Mouse (Mus musculus) lung, adult 2 months (tissue): Measurements from ENCODE around the gene Casz1. TPM values are rescaled to one million over a fixed set of nuclear protein-coding genes. Genes with fewer than 3 reads are reported as not detected.

ENCODE experiments used
- DNase-seq: peaks from one replicate; pipeline ENCODE4 v3.0.0; 2022
- H3K4me1 ChIP-seq: fragments of 200-500 bp; 2 replicates; pipeline ENCODE4 v1.6.1; 2011; ENCODE audit warnings: low read length; ENCODE audit not compliant: control insufficient read depth, insufficient read depth
- H3K4me3 ChIP-seq: fragments of 200-500 bp; replicated peaks from 2 replicates; pipeline ENCODE3; 2011; ENCODE audit warnings: low read depth, mild to moderate bottlenecking, control low read depth, low read length; ENCODE audit errors: extremely low read depth
- CTCF ChIP-seq: fragments of 200-500 bp; IDR thresholded peaks from 2 replicates; pipeline ENCODE4 v1.5.1; 2011; ENCODE audit warnings: mild to moderate bottlenecking, low read length, control low read depth; ENCODE audit not compliant: insufficient read depth
- POLR2A ChIP-seq: fragments of 200-500 bp; IDR thresholded peaks from 2 replicates; pipeline ENCODE4 v1.6.1; 2011; ENCODE audit warnings: low read depth, mild to moderate bottlenecking, control low read depth, low read length, borderline replicate concordance; ENCODE audit errors: extremely low read depth
- WGBS: fragments of 180-500 bp; shearing (Covaris S2); methylation state at CpG from one replicate; pipeline ENCODE4 v1.1.7; 2018; 5-methylcytosine and 5-hydroxymethylcytosine counted together
- polyA plus RNA-seq: library from polyadenylated mRNA; depleted of rRNA; stranded (reverse); fragments of >200 nt; gene quantifications from 2 replicates; pipeline ENCODE4 v1.2.3, GENCODE M21; 2012

Casz1 gene
- polyA plus RNA-seq, 1 experiment, result 68.7 TPM

DNA sequence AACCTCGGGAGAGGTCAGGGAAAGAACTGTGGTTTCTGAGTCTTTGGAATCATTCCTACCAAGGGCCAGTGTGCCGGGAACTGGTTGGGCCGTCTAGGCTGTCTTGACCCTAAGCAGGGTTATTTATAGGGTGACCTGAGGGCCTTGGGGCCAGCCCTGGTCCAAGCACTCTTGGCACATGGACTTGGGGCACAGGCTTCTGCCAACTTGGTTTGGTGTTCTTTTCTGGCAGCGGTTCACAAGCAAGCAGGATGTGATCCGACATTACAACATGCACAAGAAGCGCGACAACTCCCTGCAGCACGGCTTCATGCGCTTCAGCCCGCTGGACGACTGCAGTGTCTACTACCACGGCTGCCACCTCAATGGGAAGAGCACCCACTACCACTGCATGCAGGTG lies 132.5 kb downstream of the Casz1 start:
- no peak for DNase-seq
- 0 out of 2 replicates have a peak, but pooled peaks have one; percentile 14 for TF ChIP-seq POLR2A
- TF ChIP-seq CTCF, result no peak
- Histone ChIP-seq H3K4me1 (peaks cover 33% of the 10 kb centered on the region), H3K4me3 (no peak overlapping the region)
- WGBS, result 46% methylated on average over 12 of the region's 12 CpGs

DNA sequence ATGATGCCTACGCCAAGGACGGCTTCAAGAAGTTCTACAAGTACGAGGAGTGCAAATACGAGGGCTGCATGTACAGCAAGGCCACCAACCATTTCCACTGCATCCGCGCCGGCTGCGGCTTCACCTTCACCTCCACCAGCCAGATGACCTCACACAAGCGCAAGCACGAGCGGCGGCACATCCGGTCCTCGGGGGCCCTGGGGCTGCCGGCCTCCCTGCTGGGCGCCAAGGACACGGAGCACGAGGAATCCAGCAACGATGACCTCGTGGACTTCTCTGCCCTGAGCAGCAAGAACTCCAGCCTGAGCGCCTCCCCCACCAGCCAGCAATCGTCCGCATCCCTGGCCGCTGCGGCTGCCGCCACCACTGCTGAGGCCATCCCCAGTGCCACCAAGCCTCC lies 134.3 kb downstream of the Casz1 start:
- TF ChIP-seq POLR2A (no peak), CTCF (no peak)
- DNase-seq, result no peak
- peaks cover 33% of the 10 kb centered on the region for H3K4me1 ChIP-seq
- no peak overlapping the region for H3K4me3 ChIP-seq
- 81% methylated on average over 26 of the region's 26 CpGs for WGBS

DNA sequence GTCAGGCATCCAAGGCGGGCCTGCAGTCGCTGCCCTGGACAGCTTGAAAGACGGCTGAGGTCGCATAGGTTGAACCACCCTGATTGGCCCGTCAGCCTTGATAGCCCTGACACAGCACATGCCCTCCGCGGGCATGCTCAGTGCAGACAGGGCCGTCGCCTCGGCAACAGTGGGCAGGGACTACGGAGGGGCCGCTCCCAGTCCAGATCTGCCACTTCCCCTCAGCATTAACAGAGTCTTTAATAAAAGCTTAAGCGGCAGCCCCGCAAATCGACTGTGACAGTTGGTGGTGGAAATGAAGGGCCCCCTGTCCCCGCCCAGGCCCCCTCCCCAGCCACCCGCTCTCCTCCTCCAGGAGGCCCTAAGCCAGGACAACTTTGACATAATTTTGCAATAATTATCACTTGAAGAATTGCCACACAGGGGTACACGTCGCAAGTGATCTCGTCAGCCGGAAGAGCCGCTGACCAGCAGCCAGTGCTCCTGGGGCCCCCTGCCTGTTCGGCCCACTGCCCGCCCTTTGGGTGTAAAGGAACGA lies 136.5 kb downstream of the Casz1 start:
- no peak for TF ChIP-seq POLR2A
- TF ChIP-seq CTCF, result no peak
- peak; percentile 75 for DNase-seq
- Histone ChIP-seq H3K4me3 (no peak overlapping the region), H3K4me1 (peaks cover 23% of the 10 kb centered on the region)
- WGBS, result 14% methylated on average over 25 of the region's 25 CpGs

DNA sequence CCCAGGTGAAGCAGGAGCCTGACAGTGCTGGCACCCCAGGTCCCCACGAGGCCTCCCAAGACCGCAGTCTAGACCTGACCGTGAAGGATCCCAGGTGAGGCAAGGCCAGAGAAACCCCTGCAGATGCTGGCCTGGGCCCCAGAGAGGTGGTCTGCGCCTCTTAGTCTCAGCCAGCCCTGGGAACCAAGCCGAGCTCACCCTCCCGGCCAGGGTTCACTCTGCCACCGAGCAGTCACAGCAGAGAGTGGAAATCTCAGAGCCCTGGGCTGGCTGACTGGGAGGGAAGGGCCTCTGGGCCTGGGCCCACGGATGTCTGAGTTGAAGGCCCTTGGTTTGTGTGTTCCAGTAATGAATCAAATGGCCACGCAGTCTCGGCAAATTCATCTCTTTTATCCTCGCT lies 137.1 kb downstream of the Casz1 start:
- no peak for TF ChIP-seq POLR2A
- TF ChIP-seq CTCF, result no peak
- DNase-seq, result no peak
- Histone ChIP-seq H3K4me3 (no peak overlapping the region), H3K4me1 (peaks cover 19% of the 10 kb centered on the region)
- WGBS, result 62% methylated on average over 11 of the region's 11 CpGs

DNA sequence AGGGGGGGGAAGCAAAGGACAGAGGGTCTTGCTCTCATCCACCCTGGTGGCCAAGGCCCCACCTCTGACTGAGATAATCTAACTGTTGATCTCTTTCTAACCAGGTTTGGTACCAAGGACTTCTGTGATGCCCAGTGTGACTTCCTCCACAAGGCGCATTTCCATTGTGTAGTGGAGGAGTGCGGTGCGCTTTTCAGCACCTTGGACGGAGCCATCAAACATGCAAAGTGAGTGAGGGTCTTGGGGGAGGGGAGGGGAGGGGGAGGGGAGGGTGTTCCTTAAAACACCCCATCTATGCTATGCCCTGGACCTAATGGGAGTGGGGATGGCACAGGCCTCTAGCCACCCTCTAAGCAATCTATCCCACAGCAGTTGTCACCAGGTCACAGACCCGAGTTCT lies 138.9 kb downstream of the Casz1 start:
- Histone ChIP-seq H3K4me3 (no peak overlapping the region), H3K4me1 (peaks cover 12% of the 10 kb centered on the region)
- no peak for DNase-seq
- 73% methylated on average over 5 of the region's 5 CpGs for WGBS
- TF ChIP-seq CTCF (no peak), POLR2A (no peak)

DNA sequence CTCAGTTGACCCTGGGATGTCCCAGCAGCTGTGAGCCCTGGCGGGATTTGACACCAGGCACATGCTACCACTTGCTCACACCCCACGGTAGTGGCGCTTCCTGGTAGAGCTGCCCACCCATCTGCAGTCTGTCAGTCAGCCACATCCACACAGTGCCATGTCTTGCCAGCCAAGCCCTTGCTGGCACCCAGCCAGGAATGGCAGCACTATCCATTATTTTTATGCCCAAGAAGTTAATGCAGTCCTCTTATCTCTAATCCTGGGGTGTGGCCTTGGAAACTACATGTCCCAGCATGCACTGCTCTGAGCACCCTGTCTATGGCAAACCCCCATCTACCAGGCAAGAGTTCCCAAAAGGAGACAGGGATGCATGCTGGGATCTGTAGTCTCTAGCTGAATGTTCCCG lies 141.2 kb downstream of the Casz1 start:
- no peak for DNase-seq

DNA sequence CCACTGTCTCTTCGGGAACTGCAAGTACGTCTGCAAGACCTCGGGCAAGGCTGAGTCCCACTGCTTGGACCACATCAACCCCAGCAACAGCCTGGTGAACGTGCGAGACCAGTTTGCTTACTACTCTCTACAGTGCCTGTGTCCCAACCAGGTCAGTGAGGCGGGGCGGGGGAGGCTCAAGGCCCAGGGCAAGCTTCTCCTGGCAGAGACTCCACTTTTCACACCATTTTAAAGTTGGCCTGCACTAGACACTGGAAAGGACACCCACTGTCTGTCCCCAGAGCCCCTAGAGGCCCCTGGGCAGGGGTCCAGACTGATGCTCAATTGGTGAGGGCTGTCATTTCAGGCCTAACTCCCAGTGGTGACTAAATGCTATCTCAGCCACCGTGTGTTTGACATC lies 141.8 kb downstream of the Casz1 start:
- Histone ChIP-seq H3K4me3 (no peak overlapping the region), H3K4me1 (peaks cover 6% of the 10 kb centered on the region)
- no peak for DNase-seq
- WGBS, result 80% methylated on average over 8 of the region's 8 CpGs
- TF ChIP-seq POLR2A (no peak), CTCF (no peak)

More for the DNA sequence above, 141.2 kb downstream of the Casz1 start:
- 52% methylated on average over 4 of the region's 4 CpGs for WGBS
- peaks cover 10% of the 10 kb centered on the region for H3K4me1 ChIP-seq
- TF ChIP-seq POLR2A (no peak), CTCF (no peak)
- H3K4me3 ChIP-seq, result no peak overlapping the region

DNA sequence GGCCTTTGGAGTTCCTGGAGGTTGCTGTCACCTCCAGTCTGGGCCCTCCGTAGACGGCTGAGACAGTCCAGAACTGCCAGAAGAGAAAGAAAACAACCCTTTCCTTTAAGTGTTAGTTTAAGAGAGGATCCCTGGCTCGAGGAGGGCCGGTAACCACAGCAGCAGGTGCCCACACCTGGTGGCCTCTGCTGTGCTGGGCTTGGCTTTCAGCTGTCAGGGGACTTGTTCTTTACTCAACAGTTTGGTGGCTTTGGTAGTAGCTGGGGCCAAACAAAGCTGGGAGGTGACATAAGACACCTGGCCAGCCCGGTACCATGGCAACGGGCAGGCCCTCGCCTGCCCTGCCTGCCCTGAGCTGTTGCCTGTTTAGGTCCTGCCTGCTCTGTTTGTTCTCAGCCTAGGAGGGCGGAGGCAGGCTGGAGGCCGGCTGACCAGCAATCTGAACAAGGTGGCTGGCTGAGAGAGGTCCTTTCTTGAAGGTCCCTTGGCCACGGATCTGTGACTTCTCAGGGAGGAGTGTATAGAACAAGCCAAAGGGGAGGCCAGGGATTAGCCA lies 143.7 kb downstream of the Casz1 start:
- TF ChIP-seq POLR2A (no peak), CTCF (no peak)
- WGBS, result 45% methylated on average over 10 of the region's 10 CpGs
- Histone ChIP-seq H3K4me1 (peaks cover 11% of the 10 kb centered on the region), H3K4me3 (no peak overlapping the region)
- DNase-seq, result peak; percentile 51

DNA sequence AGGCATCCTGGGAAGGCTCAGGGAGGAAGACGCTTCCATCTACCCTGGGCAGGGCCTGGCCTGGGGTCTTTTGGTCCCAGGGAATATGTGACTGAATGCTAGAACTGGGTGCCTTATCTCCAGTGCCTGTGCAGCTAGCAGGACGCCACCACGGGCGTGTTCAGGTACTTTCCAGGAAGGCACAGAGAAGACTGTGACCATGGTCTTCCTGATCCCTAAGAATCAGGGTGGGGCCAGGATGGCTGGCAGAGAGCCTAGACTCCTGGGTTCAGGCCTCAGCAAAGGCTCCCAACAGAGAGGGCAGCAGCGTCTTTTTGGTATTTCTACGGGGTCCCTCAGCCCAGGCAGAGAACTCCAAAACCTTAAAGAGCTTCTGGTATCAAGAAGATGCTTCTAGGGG lies 146.3 kb downstream of the Casz1 start:
- WGBS, result 47% methylated on average over 6 of the region's 6 CpGs
- Histone ChIP-seq H3K4me3 (no peak overlapping the region), H3K4me1 (peaks cover 17% of the 10 kb centered on the region)
- no peak for DNase-seq
- TF ChIP-seq CTCF, result no peak
- TF ChIP-seq POLR2A, result no peak

DNA sequence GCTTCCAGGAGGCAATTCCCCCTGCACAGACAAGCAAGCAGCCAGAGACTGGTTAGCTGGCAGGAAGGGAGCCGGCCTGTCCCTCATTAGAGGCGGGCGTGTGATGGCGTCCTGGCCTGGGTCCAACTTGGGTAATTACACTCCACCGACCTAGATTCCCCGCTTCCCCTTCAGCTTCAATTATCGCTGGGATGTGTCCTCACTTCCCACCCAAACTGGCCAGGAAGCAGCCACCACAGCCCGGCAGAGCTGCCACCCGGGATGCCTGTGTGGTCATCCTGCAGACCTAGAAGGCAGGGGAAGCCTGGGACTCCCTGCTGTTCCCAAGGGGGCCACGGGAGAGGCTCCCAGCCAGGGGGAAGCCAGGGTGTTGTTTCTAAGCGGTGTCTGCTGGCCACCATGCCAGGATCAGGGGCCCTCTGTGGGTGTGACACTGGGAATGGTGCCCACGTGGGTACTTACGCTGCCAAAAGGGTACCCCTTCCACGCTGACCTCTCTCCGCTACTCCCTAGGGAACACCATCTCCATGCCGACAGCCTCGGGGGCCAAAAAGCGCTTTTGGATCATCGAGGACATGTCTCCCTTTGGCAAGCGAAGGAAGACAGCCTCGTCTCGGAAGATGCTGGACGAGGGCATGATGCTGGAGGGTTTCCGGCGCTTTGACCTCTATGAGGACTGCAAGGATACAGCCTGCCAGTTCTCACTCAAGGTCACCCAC lies 146.9 kb downstream of the Casz1 start:
- DNase-seq, result peak; percentile 53

More for the DNA sequence above, 146.9 kb downstream of the Casz1 start:
- Histone ChIP-seq H3K4me3 (no peak overlapping the region), H3K4me1 (peaks cover 21% of the 10 kb centered on the region)
- 41% methylated on average over 25 of the region's 25 CpGs for WGBS
- TF ChIP-seq POLR2A (no peak), CTCF (no peak)
